Mouse (Mus musculus) liver, embryonic 11.5 days (tissue): ENCODE results near the gene Amn. TPM values are rescaled to one million over a fixed set of nuclear protein-coding genes. Genes with fewer than 3 reads are reported as not detected.

Source experiments
- ATAC-seq: fragments of 200-750 bp; cut with Nextera tagmentation; replicated peaks from 2 replicates; pipeline ENCODE4 v1.8.0; 2017; ENCODE audit warnings: moderate number of reproducible peaks, mild to moderate bottlenecking, moderate TSS enrichment, moderate library complexity; ENCODE audit not compliant: low FRiP score
- DNase-seq: peaks from one replicate; pipeline ENCODE4 v3.0.0-alpha.2; 2017; ENCODE audit warnings: low spot score
- H3K27ac ChIP-seq: fragments of 300-500 bp; sonication (generic); 2 replicates; pipeline ENCODE4 v1.5.1; 2014; ENCODE audit warnings: mild to moderate bottlenecking, low read depth, low read length, control low read depth
- H3K27me3 ChIP-seq: fragments of 300-500 bp; sonication (generic); replicated peaks from 2 replicates; pipeline ENCODE4 v1.6.1; 2014; ENCODE audit warnings: low read length, mixed read lengths; ENCODE audit not compliant: control insufficient read depth, insufficient read depth
- H3K36me3 ChIP-seq: fragments of 300-500 bp; sonication (generic); 2 replicates; pipeline ENCODE4 v1.6.1; 2014; ENCODE audit warnings: mild to moderate bottlenecking, low read length, moderate library complexity, mixed read lengths; ENCODE audit not compliant: control insufficient read depth, insufficient read depth
- H3K4me1 ChIP-seq: fragments of 300-500 bp; sonication (generic); replicated peaks from 2 replicates; pipeline ENCODE4 v1.6.1; 2014; ENCODE audit warnings: low read length, mixed read lengths; ENCODE audit not compliant: control insufficient read depth, insufficient read depth
- H3K4me2 ChIP-seq: fragments of 300-500 bp; sonication (generic); 2 replicates; pipeline ENCODE4 v1.6.1; 2014; ENCODE audit warnings: mild to moderate bottlenecking, control low read depth, moderate library complexity
- H3K4me3 ChIP-seq: fragments of 300-500 bp; sonication (generic); 2 replicates; pipeline ENCODE4 v1.5.1; 2014; ENCODE audit warnings: low read depth, low read length, control low read depth
- H3K9ac ChIP-seq: fragments of 300-500 bp; sonication (generic); 2 replicates; pipeline ENCODE4 v1.6.1; 2014; ENCODE audit warnings: low read depth, low read length, control low read depth
- H3K9me3 ChIP-seq: fragments of 300-500 bp; sonication (generic); 2 replicates; pipeline ENCODE4 v1.6.1; 2016; ENCODE audit warnings: low read length, inconsistent platforms, mixed read lengths; ENCODE audit not compliant: control insufficient read depth
- WGBS: fragments of 180-500 bp; shearing (Covaris S2); extraction: QIAGEN DNeasy Blood & Tissue Kit; methylation state at CpG from one replicate; pipeline ENCODE4 v1.1.7; 2014; 5-methylcytosine and 5-hydroxymethylcytosine counted together
- polyA plus RNA-seq: library from polyadenylated mRNA; unstranded; fragments of >200 nt; fragmentation: Nextera tagmentation; extraction: Ambion mirVana; gene quantifications from 2 replicates; pipeline ENCODE4 v1.2.1, GENCODE M21; 2014

Amn gene
- polyA plus RNA-seq, 1 experiment from 2014 or later, result 1.7 TPM

DNA sequence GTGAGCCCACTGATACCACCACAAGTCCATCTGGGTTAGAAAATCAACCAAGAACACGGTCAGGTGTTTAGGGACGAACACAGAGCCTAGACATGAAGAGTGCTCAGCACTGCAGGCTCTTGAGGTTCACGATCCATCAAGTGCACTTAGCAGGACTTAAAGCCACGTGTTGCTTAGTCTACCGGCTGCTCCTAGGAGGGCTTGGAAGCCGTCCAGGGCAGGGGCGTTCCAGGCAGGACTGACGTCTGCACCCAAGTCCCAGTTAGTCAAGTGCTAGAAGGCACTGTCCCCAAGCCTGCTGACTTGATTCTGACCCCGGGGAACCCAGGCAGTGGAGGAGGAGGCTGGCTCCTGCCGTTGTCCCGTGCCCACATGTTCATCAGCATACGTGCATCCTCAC, 49.7 kb downstream of the Amn start:
- Histone ChIP-seq H3K9ac (no peak overlapping the region), H3K36me3 (peaks cover 54% of the 10 kb centered on the region)
- WGBS, result 93% methylated on average over 12 of the region's 12 CpGs

DNA sequence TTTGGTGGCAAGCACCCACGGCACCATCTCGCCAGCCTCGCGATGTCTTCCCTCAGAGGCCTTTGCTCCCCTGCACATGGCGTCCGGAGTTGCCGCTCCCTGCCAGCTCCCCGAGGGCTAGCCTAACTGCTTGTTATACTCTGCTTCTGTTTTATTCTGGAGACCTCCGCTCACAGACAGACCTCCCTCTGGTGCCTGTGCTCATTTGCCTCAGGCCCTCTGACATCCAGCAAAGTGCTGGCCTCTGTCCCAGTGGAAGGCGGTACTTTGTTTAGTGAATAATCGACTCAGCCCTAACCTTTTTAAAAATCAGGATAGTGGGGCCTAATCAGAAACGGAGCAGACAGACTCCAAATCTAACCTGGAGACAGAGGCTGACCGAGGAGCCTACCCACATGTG, 50.9 kb downstream of the Amn start:
- no peaks in the 10 kb centered on the region for H3K9me3 ChIP-seq
- H3K4me3 ChIP-seq, result no peak overlapping the region
- H3K27me3 ChIP-seq, result no peaks in the 10 kb centered on the region
- ATAC-seq, result no peak
- DNase-seq, result no peak
- peaks cover 52% of the 10 kb centered on the region for H3K36me3 ChIP-seq
- no peak overlapping the region for H3K4me2 ChIP-seq
- H3K9ac ChIP-seq, result no peak overlapping the region
- WGBS, result 96% methylated on average over 13 of the region's 13 CpGs
- H3K4me1 ChIP-seq, result no peaks in the 10 kb centered on the region
- no peak overlapping the region for H3K27ac ChIP-seq

More for the DNA sequence above, 49.7 kb downstream of the Amn start:
- Histone ChIP-seq H3K27me3 (no peaks in the 10 kb centered on the region), H3K27ac (no peak overlapping the region), H3K4me3 (no peak overlapping the region), H3K4me1 (no peaks in the 10 kb centered on the region), H3K9me3 (no peaks in the 10 kb centered on the region), H3K4me2 (no peak overlapping the region)
- DNase-seq (no peak), ATAC-seq (no peak)

DNA sequence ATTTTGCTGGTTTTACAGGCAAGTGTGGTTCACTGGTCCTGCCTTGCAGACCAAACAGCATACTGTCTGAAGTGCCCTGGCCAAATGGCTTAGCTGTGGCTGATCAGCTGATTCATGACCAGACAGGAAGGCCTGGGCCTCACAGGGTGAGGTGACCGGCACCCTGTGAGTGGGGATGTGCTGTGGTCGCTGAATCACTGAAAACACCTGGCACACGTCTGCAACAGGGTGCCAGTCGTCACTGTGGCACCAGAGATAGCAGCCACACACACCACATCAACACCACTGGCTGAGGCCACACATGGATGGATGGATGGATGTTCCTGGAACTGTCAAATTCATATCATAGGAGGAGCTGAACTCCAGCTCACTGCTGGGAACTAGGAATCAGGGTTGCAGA, 52.5 kb downstream of the Amn start:
- no peaks in the 10 kb centered on the region for H3K27me3 ChIP-seq
- peaks cover 55% of the 10 kb centered on the region for H3K36me3 ChIP-seq
- H3K9ac ChIP-seq, result no peak overlapping the region
- no peak overlapping the region for H3K4me3 ChIP-seq
- WGBS, result 73% methylated on average over 4 of the region's 4 CpGs
- no peak overlapping the region for H3K4me2 ChIP-seq
- no peak overlapping the region for H3K27ac ChIP-seq
- ATAC-seq (no peak), DNase-seq (no peak)
- no peaks in the 10 kb centered on the region for H3K9me3 ChIP-seq
- H3K4me1 ChIP-seq, result no peaks in the 10 kb centered on the region

DNA sequence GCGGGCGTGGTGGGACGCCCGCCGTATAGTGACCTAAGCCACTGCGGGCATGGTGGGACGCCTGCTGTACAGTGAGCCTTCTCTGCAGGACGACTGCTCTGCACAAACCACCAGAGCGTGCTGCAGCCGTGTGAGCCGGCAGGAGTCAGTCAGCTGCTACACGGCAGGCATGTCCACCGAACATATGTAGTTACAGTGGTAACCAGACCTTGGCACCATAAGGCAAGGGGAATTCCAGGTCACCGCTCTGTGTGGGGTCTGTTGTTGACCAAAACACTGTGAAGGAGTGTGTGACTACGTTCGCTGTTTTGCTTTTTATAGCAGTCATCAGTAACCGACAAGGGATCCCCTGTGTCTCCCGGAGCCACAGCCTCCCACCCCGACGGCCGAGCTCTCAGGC, 53.6 kb downstream of the Amn start:
- Histone ChIP-seq H3K36me3 (peaks cover 52% of the 10 kb centered on the region), H3K4me2 (no peak overlapping the region), H3K4me3 (no peak overlapping the region), H3K9me3 (no peaks in the 10 kb centered on the region), H3K4me1 (no peaks in the 10 kb centered on the region), H3K9ac (no peak overlapping the region), H3K27ac (no peak overlapping the region), H3K27me3 (no peaks in the 10 kb centered on the region)
- 93% methylated on average over 21 of the region's 21 CpGs for WGBS
- no peak for DNase-seq
- no peak for ATAC-seq

DNA sequence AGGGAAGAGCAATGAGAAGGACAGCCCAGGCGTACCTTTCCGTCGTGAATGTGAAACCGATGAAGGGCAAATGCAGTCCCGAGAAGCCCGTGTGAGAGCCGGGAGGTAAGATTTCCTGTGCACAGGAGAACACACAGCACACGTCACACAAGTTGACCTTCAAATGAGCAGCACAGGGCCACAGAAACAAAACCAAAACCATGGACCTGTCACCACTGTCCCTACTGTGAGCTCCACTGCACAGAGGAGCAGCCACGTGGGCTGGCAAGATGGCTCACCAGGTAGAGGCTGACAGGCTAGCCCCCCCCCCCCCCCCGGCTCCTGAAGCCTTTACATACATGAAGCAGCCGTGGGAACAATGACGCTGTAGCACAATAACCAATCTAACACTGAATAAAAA, 54.1 kb downstream of the Amn start:
- no peaks in the 10 kb centered on the region for H3K4me1 ChIP-seq
- DNase-seq, result no peak
- H3K27me3 ChIP-seq, result no peaks in the 10 kb centered on the region
- no peak overlapping the region for H3K4me2 ChIP-seq
- H3K9ac ChIP-seq, result no peak overlapping the region
- 92% methylated on average over 12 of the region's 12 CpGs for WGBS
- no peak for ATAC-seq
- peaks cover 50% of the 10 kb centered on the region for H3K36me3 ChIP-seq
- H3K4me3 ChIP-seq, result no peak overlapping the region
- no peak overlapping the region for H3K27ac ChIP-seq
- no peaks in the 10 kb centered on the region for H3K9me3 ChIP-seq

DNA sequence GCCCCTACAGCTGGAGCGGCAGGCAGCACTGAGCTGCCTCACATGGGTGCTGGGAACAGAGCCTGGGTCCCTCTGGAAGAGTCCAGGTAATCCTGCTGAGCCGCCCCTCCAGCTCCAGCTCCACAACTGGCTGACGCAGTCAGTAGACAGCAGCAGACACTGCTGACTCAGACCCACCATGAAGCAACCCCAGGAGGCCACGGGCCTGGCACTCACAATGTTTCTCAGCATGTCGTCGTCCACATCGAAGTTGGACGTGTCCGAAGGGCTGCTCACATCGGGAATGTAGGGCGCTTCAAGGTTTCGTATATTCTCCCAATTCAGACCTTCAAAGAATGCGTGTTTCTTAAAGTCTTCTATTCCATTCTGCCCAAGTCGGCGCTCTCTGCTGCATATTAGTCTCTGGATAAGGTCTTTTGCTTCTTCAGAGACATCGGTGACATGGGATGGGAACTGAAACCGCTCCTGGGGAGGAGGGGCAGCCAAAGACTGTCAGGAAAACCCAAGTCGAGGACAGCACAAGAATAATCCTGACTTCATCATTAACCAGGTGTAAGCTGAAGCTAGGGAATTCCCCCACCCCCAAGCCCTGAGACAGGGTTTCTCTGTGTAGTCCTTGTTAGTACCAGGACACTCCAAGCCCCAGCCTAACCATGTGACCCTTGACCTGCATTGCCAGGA, 55.0 kb downstream of the Amn start:
- no peak overlapping the region for H3K27ac ChIP-seq
- no peak overlapping the region for H3K4me3 ChIP-seq
- no peaks in the 10 kb centered on the region for H3K27me3 ChIP-seq
- H3K9ac ChIP-seq, result no peak overlapping the region
- ATAC-seq (no peak), DNase-seq (no peak)
- 92% methylated on average over 18 of the region's 18 CpGs for WGBS
- H3K9me3 ChIP-seq, result no peaks in the 10 kb centered on the region
- peaks cover 47% of the 10 kb centered on the region for H3K36me3 ChIP-seq
- H3K4me1 ChIP-seq, result no peaks in the 10 kb centered on the region
- no peak overlapping the region for H3K4me2 ChIP-seq

Other genes starting within 250 kb of the Amn start
- 17.4 and 18.2 TPM in 2 replicates for gene Rcor1, start 231.7 kb upstream of the Amn start, polyA plus RNA-seq
- gene Traf3, start 104.7 kb upstream of the Amn start, polyA plus RNA-seq, result 7.4 and 9.1 TPM in 2 replicates
- not detected in 2 replicates for gene 4930595D18Rik, start 86.6 kb upstream of the Amn start, polyA plus RNA-seq
- 22.4 and 25.6 TPM in 2 replicates for gene Cdc42bpb, start 106.6 kb downstream of the Amn start, polyA plus RNA-seq
- gene Lbhd2, start 135.7 kb downstream of the Amn start, polyA plus RNA-seq, result 0.36 TPM in 1 of 2 replicates, not detected in the other
- gene Exoc3l4, start 145.9 kb downstream of the Amn start, polyA plus RNA-seq, result 18.6 and 20.4 TPM in 2 replicates
- 107 TPM in 2 replicates for gene Tnfaip2, start 171.4 kb downstream of the Amn start, polyA plus RNA-seq
- gene Gm266, start 214.7 kb downstream of the Amn start, polyA plus RNA-seq, result 4.9 and 5.6 TPM in 2 replicates